Mouse (Mus musculus) cerebellum, postnatal 10 days (tissue): Measurements from ENCODE around the gene Qsox1.

Experiments used
- DNase-seq, 2 experiments: peaks; one replicate each; pipeline ENCODE4 v3.0.0; 2021; ENCODE audit warnings: mixed read lengths in 2 of 2

Gene Qsox1

DNA sequence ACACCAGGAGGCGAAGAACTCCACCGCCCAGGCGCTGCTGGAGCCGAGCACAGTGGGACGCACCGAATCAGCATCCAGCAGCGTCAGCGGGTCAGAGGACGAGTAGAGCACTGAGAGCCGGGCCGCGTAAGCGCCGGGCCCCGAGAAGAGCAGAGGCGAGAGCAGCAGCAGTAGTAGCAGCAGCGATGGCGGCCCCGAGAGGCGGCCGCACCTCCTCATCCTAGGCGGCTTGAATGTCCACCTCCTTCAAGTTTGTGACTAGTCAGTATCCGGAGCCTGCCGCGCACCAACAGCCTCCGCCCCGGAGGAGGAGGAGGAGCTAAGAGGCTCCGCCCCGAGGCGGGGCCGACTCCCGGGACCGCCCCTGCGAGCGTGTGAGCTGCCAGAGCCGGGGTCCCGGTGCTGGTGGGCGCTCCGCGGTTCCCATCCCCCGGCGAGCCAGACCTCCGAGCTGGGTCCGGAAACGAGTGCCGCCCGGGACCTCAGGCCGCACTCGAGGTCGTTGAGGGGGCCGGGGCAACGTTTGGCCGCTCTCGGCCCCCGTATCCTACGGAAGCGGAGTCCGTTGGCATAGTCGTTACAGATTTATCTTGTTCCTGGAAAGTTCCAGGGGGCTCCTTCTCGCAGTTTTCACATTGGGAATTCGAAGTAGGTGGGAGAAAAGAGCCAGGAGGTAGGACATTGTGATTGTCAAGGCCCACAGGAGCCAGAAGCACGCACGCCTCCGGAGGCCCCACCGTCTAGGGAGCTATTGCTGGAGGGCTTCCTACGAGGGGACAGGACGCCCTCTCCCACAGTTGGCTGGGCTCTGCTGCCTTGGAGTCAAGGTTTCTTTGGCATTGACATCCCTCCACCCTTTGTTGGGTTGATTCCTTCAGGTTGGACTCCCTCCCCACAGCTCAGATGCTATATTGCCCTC lies at the start of gene Qsox1:
Gene Qsox1, minus strand, starts transcription at position 309 of the 919 bp plus-strand sequence.
- DNase-seq = peak; percentile 86 to 89

DNA sequence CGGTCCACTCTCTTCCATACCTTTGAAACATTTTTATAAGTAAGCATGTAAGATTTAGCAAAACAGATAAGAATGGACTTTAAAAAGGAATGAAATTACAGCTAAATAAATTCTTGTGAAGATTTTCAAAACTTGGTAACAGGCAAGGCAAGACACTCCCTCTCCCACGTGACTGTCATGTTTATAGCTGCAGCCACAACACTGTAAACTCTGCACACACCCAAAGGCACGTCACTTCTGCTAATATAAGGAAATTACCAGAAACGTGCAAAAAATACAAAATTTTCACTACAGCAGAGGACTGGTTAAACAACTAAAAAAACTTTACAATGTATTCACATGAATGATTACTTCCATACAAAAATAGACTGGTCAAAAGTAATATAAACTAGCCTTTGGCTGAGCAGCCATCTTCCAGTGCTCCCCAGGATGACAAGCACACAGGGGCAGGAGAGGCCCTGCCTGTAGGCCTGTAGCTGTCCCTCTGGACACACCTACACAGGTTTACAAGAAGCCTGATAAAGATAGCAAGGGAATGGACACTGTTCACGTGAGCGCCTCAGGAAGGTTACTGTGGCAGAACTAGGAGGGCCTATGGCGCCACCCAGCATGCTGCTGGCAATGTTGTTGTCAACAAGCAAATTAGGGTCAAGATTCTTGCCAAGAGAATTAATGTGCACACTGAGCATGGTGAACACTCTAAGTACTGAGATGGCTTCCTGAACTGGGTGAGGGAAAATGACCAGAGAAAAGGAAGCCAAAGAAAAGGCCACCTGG lies 42.4 kb upstream of the Qsox1 start:
- peak; percentile 92 to 95 for DNase-seq

DNA sequence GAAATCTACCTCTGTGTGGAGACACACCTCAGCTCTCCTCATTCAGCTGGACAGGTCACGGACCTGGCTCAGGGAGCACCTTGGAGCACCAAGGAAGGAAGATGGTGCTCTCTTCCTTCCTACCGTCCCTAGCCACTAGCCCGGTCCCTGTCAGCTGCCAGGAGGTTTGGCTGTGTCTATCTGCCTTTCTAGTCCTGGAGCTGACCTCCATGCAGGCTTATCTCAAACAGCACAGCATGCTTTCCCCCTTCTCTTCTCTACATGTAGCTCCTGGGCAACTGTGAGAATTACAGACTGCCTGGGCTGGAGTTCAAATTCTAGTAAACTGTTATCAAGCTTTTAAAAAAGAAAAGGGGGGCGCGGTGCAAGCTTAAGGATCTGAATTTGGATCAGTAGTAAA lies 40.3 kb upstream of the Qsox1 start:
- no peak for DNase-seq

DNA sequence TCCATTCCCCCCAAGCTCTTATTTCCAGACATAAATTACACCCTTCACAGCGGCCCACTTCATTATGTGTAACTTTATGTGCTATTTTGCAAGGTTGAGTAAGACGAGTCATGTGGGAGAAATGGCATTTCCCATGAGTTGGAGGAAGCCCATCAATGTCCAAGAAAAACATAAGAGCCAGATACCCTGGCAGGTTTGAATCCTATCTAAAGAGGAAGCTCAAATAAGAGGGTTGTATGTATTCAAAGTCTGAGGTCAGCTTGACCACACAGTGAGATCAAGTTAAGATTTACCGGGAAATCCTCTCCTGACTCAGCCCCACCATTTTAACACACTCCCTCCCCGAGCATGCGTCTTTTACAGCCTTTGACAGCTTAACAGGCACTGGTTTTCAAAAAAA lies 31.5 kb upstream of the Qsox1 start:
- no peak for DNase-seq

DNA sequence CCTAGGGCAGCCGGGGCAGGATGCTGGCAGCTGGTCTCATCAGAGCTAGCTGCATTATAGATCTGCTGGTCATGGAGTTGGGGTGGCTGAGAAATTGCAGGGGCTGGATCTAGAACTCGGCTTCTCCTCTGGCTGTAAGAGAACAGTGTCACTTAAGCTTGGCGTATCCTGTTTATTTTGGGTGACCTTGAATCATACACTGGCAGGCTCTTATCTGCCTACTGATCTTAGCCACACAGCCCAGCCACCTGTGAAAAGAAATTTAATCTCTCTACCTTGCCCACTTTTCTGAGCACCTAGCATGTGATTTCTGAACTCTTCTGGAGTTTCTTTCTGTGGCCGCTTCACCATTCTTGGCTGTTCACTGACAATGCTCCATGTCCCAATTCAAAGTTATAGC lies 30.8 kb upstream of the Qsox1 start:
- DNase-seq = no peak

DNA sequence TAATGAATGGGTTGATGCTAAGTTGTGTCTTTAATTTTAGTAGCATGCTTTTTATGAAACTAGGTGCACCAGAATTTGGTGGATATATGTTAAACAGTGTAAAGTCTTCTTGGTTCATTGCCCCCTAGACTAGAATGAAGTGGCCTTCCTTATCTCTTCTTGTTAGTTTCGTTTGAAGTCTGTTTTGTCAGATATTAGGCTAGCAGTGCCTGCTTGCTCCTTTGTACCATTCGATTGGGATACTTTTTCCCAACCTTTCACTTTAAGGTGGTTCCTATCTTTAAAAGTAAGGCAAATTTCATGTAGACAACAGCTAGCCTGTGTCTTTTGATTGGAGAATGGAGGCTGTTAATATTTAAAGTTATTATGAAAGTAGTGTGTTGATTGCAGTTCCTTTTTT lies 23.0 kb upstream of the Qsox1 start:
- no peak for DNase-seq

DNA sequence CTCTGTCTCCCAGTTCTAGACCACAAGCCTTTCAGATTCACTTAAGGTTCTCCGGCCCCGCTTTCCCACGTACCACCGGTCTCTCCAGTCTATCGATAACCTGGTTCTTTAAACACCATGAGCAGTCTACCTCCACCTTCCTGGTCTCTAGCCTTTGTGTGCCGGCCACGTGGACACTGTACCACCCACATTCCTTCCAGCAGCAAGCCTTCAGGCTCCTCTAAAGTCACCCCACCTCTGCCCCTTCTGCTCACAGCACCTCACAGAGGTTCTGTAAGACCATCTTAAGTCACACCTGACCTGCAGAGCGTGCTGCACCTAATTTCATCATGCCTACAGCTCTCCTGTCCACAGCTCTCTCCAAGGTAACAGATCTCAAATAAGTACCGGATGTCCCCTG lies 20.9 kb upstream of the Qsox1 start:
- DNase-seq = no peak

DNA sequence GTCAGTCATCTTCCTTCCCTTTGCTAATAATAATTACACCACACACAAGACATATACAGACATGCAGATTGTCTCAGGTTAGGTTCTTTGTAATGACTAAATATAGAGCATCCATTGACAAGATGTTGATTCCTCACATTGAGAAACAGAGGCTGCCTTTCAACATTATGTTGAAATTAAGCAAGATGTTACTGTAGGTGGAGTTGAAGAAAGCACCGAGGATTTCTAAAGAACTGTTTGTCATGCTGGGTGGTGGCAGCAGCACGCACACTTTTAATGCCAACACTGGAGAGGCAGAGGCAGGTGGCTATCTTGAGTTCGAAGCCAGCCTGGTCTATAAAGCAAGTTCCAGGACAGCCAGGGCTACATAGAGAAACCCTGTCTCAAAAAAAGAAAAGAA lies 19.3 kb upstream of the Qsox1 start:
- no peak for DNase-seq

DNA sequence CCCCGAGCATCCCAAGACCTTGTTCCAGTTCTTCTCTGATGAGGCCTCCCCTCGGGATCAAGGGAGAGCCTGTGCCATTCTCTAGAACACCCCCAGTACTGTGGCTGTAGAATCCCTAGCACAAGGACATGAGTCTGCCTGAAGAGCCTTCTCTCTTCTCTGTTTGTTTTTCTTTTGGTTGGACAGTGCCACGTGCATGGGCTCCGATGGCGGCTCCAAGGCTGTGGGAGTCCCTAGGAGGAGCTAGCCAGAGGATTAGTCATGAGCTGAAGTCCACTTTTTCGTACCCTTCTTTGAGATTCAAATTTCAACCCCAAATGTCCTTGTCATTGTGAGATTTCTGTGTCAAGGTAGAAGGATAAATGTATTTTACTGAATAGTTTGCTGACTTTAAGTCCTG lies 18.2 kb upstream of the Qsox1 start:
- no peak for DNase-seq

DNA sequence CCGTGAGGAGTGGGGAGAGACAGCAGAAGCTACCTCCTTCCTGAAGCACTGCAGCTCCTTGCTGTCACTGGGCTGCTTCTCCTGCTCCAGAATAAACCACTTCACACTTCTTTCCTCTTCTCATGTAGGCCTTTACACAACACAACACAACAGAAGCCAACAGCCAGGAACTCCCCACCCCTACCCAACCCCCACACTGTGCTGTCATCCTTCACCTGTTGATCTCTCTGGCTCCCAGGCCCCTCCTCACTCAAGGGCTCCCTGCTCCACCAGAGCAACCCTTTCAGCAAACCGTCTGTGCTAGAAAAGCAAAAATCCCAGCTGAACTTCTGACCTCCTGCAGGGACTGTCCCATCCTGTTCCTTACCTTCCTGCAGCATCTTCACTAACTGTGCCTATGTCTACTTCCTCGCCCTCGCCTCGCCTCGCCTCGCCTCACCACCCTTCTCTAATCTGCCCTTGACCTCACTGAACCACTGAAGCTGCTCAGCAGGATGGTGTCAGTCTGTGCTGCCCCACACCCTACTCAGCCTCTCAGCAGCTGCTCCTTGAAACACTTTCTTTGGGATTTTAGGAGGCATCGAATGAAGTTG lies 15.1 kb upstream of the Qsox1 start:
- DNase-seq = no peak

DNA sequence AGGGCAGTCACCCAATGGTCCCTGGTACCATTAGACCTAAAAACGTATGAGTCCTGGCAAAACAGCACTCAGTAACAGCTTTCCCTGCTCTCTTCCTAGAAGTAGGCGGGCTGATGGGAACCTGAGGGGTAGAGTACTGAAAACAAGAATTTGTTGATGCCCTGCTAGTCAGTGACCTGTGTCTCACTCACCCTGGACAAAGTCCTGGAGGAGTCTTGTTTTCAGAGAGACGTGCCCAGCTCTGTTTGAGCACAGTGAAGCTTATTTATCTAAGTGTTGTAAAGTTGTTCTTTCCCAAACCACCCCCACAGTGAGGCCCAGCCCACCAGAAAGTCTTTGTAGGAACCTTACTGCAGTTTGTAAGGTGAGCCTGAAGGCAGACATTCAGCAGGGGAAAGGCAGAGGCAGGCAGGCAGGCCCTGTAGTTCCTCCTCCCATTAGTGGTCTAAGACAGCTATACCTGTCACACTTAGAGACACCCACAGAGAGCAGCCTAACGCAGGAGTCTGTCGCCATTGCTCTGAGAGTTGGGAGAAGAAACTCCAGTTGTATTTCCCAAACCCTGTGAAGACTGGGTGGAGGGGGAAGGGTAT lies 14.2 kb upstream of the Qsox1 start:
- no peak for DNase-seq

DNA sequence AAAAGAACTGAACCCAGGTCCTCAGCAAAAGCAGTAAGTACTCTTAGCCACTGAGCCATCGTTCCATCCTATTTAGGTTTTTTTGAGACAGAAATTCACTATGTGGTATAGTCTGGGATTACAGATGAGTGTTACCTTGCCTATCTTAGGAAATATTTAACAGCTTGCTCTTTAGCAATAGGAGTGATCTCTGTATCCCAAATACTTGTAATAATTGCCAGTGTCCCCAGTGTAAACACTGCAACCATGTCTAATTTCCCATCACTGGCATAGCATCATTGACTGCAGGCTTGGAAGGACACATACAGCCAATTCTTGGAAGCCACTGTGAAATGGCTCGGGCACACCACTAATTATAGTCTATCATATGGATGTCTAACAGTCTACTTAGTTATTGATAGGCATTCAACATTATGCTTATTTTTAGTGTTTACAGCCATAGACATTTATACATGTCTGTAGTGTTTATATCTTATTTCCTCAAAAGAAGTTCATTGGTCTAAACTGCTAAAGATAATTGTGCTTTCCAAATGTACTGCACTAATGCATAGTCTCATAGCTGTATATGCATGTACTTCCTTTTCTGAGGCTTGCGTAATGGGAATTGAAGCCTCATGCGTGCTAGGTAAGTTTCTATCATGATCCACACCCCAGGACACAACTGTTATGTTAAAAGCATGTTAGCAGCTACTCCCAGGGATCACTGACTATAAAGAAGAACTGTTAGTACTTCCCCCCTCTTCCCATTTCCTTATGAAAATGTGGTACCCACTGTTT lies 13.4 kb upstream of the Qsox1 start:
- no peak for DNase-seq

DNA sequence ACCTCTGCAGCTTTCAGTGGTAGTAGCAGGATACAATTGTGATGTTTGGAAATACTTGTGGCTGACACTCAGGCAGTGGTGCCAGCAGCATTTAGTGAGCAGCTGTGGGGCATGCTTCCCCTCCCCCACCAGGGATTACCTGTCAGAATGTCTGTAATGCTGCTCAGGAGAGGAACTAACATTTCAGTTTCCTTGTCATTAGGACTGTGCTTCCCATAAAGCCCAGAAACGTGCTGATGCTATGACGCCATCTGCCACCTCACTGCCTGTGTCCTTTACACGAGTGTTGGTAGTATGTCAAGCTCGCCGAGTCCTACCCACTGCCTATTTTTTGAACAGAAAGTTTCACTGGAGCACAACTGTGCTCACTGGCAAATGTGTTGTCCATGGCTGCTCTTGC lies 8.0 kb upstream of the Qsox1 start:
- DNase-seq = no peak

DNA sequence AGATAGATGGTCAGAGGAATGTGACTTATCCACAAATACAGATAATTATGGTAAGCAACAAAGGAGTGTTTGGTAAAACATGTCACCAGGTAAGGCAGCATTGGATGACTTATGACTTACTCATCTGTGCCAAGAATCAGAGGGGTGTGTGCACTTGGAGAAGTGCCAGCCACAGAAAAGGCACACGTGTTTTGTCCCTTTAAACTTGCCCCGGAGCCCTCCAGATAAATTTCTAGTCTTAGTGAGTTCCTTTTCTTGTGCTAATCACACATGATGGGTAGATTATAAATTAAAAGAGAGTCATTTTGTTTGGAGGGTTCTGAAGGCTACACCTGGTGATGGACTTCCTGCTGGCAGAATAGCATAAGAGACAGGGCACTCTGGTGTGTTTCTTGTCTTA lies 3.5 kb upstream of the Qsox1 start:
- DNase-seq = no peak

DNA sequence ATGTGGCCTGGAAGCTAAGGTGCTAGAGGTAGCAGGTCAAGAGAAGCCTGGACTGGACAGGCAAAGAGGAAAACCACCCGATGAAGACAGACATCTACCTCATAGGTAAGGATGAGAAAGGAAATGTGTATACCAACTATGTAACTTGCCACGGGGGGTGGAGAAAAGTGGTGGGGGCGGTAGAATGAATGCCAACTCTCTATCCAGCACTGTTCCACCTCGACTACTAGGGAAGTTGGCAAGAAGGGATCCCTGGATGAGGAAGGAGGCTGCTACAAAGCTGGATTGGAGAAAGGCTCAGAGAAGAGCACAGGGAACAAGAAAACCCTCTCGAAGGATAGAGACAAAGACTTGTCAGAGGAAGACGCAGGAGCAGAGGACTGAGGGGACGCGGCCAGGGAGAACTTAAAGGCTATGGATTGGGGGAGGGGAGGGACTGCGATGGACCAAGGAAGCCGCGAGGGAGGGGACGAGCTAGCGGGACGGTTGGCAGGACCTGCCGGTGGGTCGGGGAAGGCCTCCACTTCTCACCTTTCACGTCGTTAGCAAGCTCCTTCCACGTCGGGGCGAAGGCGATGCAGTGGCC lies 601 bp downstream of the Qsox1 start:
- DNase-seq = peak in 1 of 2 experiments; percentile 61

DNA sequence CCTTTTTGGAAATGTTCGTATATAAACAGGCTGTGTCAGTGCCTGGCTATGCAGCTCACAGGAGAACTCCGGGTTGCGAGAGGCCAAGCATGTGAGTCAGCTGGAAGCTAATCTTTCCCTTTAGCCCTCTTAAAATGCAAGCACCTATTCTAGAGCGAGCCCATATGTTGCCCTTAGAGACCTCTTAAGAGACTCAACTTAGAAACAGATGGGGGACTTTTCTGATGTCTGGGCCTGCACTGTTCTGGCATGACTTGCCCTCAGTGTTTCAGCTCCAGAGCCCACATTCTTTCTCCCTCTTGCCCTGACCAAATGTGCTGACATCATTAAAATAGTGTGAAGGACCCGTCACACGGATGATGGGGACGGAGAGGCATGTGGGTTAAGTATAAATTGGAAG lies 2.1 kb downstream of the Qsox1 start:
- DNase-seq = no peak

DNA sequence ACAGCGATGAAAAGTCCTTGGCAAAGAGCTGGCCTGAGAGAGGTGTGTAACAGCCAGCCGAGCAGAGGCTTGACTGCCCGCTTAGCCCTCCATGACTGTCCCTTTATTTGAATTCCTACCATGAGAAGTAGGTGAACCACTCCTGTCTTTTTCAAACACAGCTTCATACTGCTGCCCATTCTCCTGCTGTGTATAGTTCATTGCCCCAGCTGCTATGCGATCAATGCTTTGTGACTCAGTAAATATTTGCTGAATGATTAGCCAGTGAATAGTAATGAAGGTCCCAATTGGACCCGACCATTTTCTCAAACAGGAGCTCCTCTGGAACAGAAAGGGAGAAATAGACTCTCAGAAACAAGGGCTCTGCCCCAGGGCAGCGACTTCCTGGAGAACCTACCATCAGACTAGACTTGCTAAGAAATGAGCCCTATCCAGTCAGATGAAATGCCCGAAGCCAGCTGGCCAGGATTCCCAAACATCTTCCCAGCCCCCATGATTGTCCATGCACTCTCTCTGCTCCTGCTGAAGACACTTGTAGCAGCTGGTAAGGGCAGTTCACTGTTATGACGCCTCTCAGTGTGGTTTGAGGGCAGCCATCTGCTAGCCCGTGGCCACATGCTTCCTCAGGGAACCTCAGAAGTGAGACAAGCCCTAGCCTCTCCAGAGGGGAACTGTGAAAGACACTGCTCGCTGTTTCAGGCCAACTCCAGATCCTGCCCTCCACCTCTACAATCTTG lies 2.8 kb downstream of the Qsox1 start:
- DNase-seq = peak; percentile 59 to 62

DNA sequence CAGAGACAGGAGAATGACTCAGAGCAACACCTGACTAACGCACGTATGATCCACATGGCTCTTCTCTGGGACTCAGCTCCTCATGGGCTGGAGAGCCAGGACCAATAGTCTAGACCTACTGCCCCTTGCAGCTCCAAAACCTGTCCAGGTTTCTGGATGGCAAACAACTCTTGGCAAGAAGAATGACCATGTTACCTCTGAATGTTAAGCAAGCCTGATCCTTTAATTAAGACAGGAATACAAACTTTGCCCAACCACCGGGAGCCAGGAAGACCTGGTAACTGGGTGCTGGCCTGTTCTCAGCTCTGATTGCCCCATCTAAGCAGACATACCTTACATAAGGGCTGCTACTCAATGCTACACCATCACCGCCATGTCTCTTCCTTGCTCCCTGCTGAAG lies 4.4 kb downstream of the Qsox1 start:
- no peak for DNase-seq

DNA sequence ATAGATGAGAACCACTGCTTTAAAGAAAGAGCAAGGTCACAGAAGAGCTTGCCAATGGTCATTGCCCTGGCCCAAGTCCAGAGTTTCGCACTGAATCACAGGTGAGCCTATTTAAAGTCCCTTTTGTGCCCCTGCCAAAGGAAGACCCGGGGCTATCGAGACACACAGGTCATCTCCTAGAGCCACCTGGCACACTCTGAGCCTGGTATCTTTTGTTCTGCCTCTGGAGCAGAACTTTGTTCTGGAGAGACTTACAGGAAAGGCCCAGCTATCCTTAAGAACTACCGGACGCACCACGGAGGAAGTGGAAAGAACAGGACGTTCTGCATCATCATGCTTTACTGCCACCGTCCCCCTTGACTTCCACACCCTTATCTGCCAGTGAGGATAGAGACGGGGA lies 7.1 kb downstream of the Qsox1 start:
- DNase-seq = no peak

DNA sequence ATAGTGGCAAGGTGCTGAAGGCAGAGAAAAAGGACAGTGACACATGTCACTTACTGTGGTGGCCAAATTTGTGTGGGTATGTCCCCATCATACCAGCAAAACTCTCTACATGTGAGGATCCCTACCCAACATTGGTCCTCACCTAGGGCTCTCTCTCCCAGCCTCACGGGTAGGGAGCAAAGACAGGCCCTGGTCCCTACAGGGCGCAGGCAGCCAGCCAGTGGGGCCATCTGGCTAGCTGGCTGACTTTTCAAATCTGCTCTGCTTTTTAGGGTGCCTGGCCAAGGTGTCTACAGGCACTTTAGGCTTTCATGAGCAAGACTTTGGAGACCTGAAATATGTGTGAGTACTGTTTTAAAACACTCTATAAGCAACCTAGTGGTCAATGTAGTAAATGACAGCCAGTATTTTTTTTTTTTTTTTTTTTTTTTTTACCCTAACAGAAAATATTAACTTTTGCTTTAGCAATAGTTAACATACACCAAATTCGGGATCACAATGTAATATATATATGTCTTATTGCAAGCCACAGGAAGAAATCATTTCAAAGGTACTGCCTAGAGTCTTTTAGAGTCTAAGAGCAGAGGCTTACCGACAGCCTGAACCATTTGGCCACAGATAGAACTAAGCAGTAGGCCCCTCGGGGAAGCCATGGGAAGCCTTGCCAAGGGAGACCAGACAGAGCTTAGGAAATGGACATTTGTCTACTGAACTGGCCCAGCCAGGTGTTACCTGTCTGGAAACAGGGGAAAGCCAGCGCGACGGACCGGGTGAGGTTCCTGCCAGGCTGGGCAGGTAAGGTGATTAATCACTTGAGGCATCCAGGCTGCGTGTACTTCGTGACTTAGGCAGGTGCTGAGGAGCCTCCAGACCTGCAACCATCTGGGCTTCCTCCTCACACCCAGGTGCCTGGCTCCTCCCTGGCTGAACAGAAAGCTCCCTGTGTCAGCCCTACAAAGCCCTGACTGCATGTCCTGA lies 11.4 kb downstream of the Qsox1 start:
- peak; percentile 82 to 88 for DNase-seq
